Mouse (Mus musculus) G1E (cell line): ENCODE results near the gene Qrfp. TPM values are rescaled to one million over a fixed set of nuclear protein-coding genes. Genes with fewer than 3 reads are reported as not detected.

Experiments
- ATAC-seq: 2 replicates; pipeline ENCODE4 v1.8.0; 2016; ENCODE audit warnings: mild to moderate bottlenecking; ENCODE audit not compliant: insufficient number of reproducible peaks, poor library complexity, low FRiP score, severe bottlenecking; ENCODE audit errors: extremely low read depth
- DNase-seq: peaks from one replicate; pipeline ENCODE4 v3.0.0; 2012; ENCODE audit warnings: low spot score
- H3K27me3 ChIP-seq: 2 replicates; pipeline ENCODE4 v1.6.1; 2012; ENCODE audit warnings: mild to moderate bottlenecking, low read length, inconsistent platforms; ENCODE audit not compliant: insufficient read depth
- H3K36me3 ChIP-seq: replicated peaks from 2 replicates; pipeline ENCODE3; 2012; ENCODE audit warnings: mild to moderate bottlenecking, inconsistent platforms
- H3K4me1 ChIP-seq: 2 replicates; pipeline ENCODE4 v1.6.1; 2012; ENCODE audit warnings: low read depth, low read length, inconsistent platforms, mixed read lengths; ENCODE audit not compliant: insufficient read depth
- H3K4me3 ChIP-seq: 2 replicates; pipeline ENCODE4 v1.5.1; 2012; ENCODE audit warnings: low read depth, mild to moderate bottlenecking, inconsistent platforms, low read length, moderate library complexity, mixed read lengths
- H3K9me3 ChIP-seq: replicated peaks from 2 replicates; pipeline ENCODE4 v1.6.1; 2012; ENCODE audit warnings: inconsistent platforms
- CTCF ChIP-seq: IDR thresholded peaks from 2 replicates; pipeline ENCODE4 v1.5.1; 2012; ENCODE audit warnings: low read depth, low read length, inconsistent platforms, mixed read lengths
- GATA1 ChIP-seq: IDR thresholded peaks from 2 replicates; pipeline ENCODE4 v1.6.1; 2012; ENCODE audit warnings: borderline replicate concordance, low read length, inconsistent platforms, mixed read lengths
- GATA2 ChIP-seq: IDR thresholded peaks from 2 replicates; pipeline ENCODE4 v1.6.1; 2012; ENCODE audit warnings: low read depth, low read length, inconsistent platforms, borderline replicate concordance
- POLR2AphosphoS5 ChIP-seq: IDR thresholded peaks from 2 replicates; pipeline ENCODE4 v1.6.1; 2012; ENCODE audit warnings: low read depth, low read length, inconsistent platforms; ENCODE audit not compliant: insufficient replicate concordance
- TAL1 ChIP-seq: conservative IDR thresholded peaks from 2 replicates; pipeline ENCODE4 v1.6.1; 2012; ENCODE audit warnings: low read depth, low read length, inconsistent platforms, mixed read lengths
- polyA plus RNA-seq: library from polyadenylated mRNA; stranded (reverse); fragments of >175 nt; gene quantifications from 2 replicates; pipeline ENCODE4 v1.2.3, GENCODE M21; 2012
- total RNA-seq, 2 experiments: library from RNA; stranded (forward) in 1 of 2; stranded (reverse) in 1 of 2; fragments of 200-1000 nt in 1 of 2; fragments of >200 nt in 1 of 2; fragmentation: Nextera tagmentation in 1 of 2; gene quantifications; 2 replicates each; pipeline ENCODE4 v1.2.3; 2014 to 2017

Qrfp gene
- total and polyA plus RNA-seq, 3 experiments = 0.11 TPM; not detected in 2

DNA sequence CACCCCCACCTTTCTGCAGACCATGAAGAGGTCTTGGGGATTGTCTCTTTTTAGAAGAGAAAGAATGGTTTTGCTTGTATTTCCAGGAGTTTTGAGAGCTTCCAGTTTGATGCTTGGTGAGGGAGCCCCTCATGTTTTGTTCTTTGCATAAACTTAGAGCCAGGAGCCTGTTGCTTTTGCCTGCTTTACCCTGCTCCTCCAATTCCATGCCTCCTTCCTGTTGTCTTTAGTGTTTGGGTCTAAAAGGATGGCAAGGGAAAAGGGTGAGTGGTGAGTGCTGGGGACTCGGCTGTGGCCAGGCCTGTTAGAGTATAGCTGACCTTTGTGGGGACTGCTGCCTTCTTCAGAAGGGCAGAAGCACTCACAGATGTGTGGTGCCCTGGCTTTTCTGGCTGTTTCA lies 49.9 kb downstream of the Qrfp start:
- peaks cover 48% of the 10 kb centered on the region for H3K4me1 ChIP-seq
- TF ChIP-seq TAL1 = no peak
- no peak for TF ChIP-seq POLR2AphosphoS5
- TF ChIP-seq GATA2 = no peak
- TF ChIP-seq GATA1 = no peak
- H3K4me3 ChIP-seq = peak overlapping the region; percentile 80
- DNase-seq (no peak), ATAC-seq (no peak)
- peaks cover 15% of the 10 kb centered on the region for H3K36me3 ChIP-seq
- no peaks in the 10 kb centered on the region for H3K27me3 ChIP-seq
- no peaks in the 10 kb centered on the region for H3K9me3 ChIP-seq

DNA sequence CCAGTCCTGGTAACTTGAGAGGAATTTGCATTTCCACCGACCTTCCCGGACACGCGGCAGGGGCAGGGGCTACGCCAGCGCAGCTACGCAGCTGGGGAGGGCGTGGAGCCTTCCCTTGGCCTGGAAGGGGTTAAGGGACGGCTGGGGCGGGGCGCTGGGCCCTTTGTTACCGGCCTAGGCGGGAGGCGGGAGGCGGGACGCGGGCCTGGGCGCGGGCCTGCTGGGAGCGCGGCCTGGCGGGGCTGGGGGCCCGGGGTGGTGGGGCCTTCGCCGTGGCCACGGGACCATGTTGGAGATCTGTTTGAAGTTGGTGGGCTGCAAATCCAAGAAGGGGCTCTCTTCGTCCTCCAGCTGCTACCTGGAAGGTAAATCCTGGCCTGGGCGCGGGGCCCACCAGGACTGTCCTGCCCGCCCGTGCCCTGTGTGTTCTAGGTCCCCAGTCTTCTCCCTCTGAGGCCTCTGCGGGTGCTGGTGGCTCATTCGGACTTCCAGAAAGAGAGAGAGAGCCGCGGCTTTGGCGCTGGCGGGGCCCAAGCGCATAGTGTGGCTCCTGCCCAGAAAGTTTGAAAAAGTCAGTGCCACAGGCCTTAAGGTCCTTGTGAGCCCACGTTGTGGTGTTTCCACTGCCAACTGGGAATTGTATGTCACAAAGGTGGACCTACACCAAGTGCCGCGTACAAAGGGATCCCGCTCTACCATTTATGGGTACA lies 50.5 kb downstream of the Qrfp start:
- Histone ChIP-seq H3K27me3 (no peaks in the 10 kb centered on the region), H3K4me3 (peak overlapping the region; percentile 80), H3K36me3 (peaks cover 16% of the 10 kb centered on the region), H3K4me1 (peaks cover 47% of the 10 kb centered on the region), H3K9me3 (no peaks in the 10 kb centered on the region)
- peak; percentile 85 for DNase-seq
- peak; percentile 66 for ATAC-seq
- no peak for TF ChIP-seq GATA2
- TF ChIP-seq TAL1 = no peak
- TF ChIP-seq GATA1 = no peak
- TF ChIP-seq CTCF = no peak
- TF ChIP-seq POLR2AphosphoS5 = no peak

DNA sequence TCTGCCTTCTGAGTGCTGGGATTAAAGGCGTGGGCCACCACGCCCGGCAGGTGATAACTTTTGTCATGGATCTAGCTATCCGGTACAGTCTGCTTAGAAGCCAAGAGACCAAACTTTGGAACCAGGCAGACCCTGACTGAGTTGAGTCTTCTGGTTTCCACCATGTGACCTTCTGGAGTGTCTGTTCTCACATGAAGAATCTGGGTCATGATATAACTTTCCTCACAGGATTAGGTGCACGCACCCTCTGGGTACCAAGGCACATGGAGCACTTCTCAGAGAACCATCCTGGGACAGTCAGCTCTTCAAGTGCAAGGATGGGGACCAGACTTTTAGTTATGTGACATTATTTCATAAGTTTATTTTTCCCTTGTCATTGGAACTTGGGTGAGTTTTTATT lies 51.4 kb downstream of the Qrfp start:
- Histone ChIP-seq H3K27me3 (no peaks in the 10 kb centered on the region), H3K36me3 (peaks cover 15% of the 10 kb centered on the region), H3K4me1 (peaks cover 47% of the 10 kb centered on the region), H3K9me3 (no peaks in the 10 kb centered on the region), H3K4me3 (no peak overlapping the region; the same call in 1 of the 2 replicates)
- no peak for ATAC-seq
- DNase-seq = no peak
- TF ChIP-seq POLR2AphosphoS5 (no peak), GATA1 (no peak), CTCF (no peak), GATA2 (no peak), TAL1 (no peak)

GRCm38 (mm10) chr2:31757472-31757871 lies 52.9 kb downstream of the Qrfp start:
- ATAC-seq (no peak), DNase-seq (no peak)
- Histone ChIP-seq H3K4me3 (no peak overlapping the region), H3K36me3 (peaks cover 15% of the 10 kb centered on the region), H3K4me1 (peaks cover 37% of the 10 kb centered on the region), H3K27me3 (no peaks in the 10 kb centered on the region), H3K9me3 (no peaks in the 10 kb centered on the region)
- TF ChIP-seq TAL1 (no peak), GATA2 (no peak), GATA1 (no peak), CTCF (no peak), POLR2AphosphoS5 (no peak)

Other genes with a start within 250 kb of the Qrfp start
- 49.2 and 65.0 TPM in 2 replicates for gene Fubp3, start 237.9 kb downstream of the Qrfp start, total RNA-seq (2014; fragmentation: Nextera tagmentation)
- gene Fubp3, start 237.9 kb downstream of the Qrfp start, total RNA-seq (2017) = 42.5 and 64.4 TPM in 2 replicates
- 186 and 208 TPM in 2 replicates for gene Fubp3, start 237.9 kb downstream of the Qrfp start, polyA plus RNA-seq
- not detected in 2 replicates for gene Prdm12, start 170.5 kb downstream of the Qrfp start, total RNA-seq (2014; fragmentation: Nextera tagmentation)
- 0.11 TPM in 1 of 2 replicates, not detected in the other for gene Prdm12, start 170.5 kb downstream of the Qrfp start, total RNA-seq (2017)
- not detected in 2 replicates for gene Prdm12, start 170.5 kb downstream of the Qrfp start, polyA plus RNA-seq
- gene Exosc2, start 139.9 kb downstream of the Qrfp start, total RNA-seq (2014; fragmentation: Nextera tagmentation) = 62.5 and 65.4 TPM in 2 replicates
- gene Exosc2, start 139.9 kb downstream of the Qrfp start, total RNA-seq (2017) = 68.8 and 70.3 TPM in 2 replicates
- 18.7 and 26.2 TPM in 2 replicates for gene Exosc2, start 139.9 kb downstream of the Qrfp start, polyA plus RNA-seq
- 49.4 and 66.4 TPM in 2 replicates for gene Abl1, start 122.2 kb downstream of the Qrfp start, total RNA-seq (2014; fragmentation: Nextera tagmentation)
- gene Abl1, start 122.2 kb downstream of the Qrfp start, total RNA-seq (2017) = 22.3 and 26.7 TPM in 2 replicates
- gene Abl1, start 122.2 kb downstream of the Qrfp start, polyA plus RNA-seq = 58.4 and 62.3 TPM in 2 replicates
- not detected in 2 replicates for gene Fibcd1, start 35.4 kb upstream of the Qrfp start, total RNA-seq (2014; fragmentation: Nextera tagmentation)
- gene Fibcd1, start 35.4 kb upstream of the Qrfp start, total RNA-seq (2017) = 0.11 TPM in 1 of 2 replicates, not detected in the other
- gene Fibcd1, start 35.4 kb upstream of the Qrfp start, polyA plus RNA-seq = not detected in 2 replicates
- not detected in 2 replicates for gene Lamc3, start 76.7 kb upstream of the Qrfp start, total RNA-seq (2014; fragmentation: Nextera tagmentation)
- not detected in 2 replicates for gene Lamc3, start 76.7 kb upstream of the Qrfp start, total RNA-seq (2017)
- not detected in 2 replicates for gene Lamc3, start 76.7 kb upstream of the Qrfp start, polyA plus RNA-seq
- gene Aif1l, start 139.6 kb upstream of the Qrfp start, total RNA-seq (2014; fragmentation: Nextera tagmentation) = not detected in 2 replicates
- 0.22 and 0.23 TPM in 2 replicates for gene Aif1l, start 139.6 kb upstream of the Qrfp start, total RNA-seq (2017)
- not detected in 2 replicates for gene Aif1l, start 139.6 kb upstream of the Qrfp start, polyA plus RNA-seq
- 90.8 and 103 TPM in 2 replicates for gene Nup214, start 163.9 kb upstream of the Qrfp start, total RNA-seq (2014; fragmentation: Nextera tagmentation)
- 49.4 and 55.5 TPM in 2 replicates for gene Nup214, start 163.9 kb upstream of the Qrfp start, total RNA-seq (2017)
- 20.2 and 33.1 TPM in 2 replicates for gene Nup214, start 163.9 kb upstream of the Qrfp start, polyA plus RNA-seq